1 mouse cellular context compared by ENCODE assay signal in genomic region chr7:80260625-80261371, GRCm38 (mm10).
TF ChIP-seq lines count a peak whose summit lies in the region.

Ngrn (plus strand) TSS chr7:80261215.

TF ChIP-seq in CH12.LX, 34 proteins besides CTCF, POLR2A, EP300 and RAD21 (continued from another document):
- TF ChIP-seq TCF12 (IDR thresholded peaks at IDR 0.05; ENCODE audit: low read depth, low read length) (peak; percentile 84), USF2 (conservative IDR thresholded peaks at IDR 0.05; ENCODE audit: low read depth, low read length) (no peak), PAX5 (IDR thresholded peaks at IDR 0.05; ENCODE audit: low read length) (no peak), MAX (IDR thresholded peaks at IDR 0.05; ENCODE audit: low read length) (peak; percentile 73; the same call in 1 of the 2 replicates), ZNF384 (IDR thresholded peaks at IDR 0.05; ENCODE audit: low read depth, low read length) (no peak), UBTF (IDR thresholded peaks at IDR 0.05; ENCODE audit: low read depth, low read length) (no peak), ELF1 (IDR thresholded peaks at IDR 0.05; ENCODE audit: low read depth, low read length) (peak; percentile 97), SMC3 (IDR thresholded peaks at IDR 0.05; ENCODE audit: low read depth, low read length) (no peak), USF1 (IDR thresholded peaks at IDR 0.05; ENCODE audit: low read depth, low read length) (no peak), IRF4 (IDR thresholded peaks at IDR 0.05; ENCODE audit: low read depth, low read length) (peak; percentile 88), JUND (conservative IDR thresholded peaks at IDR 0.05; ENCODE audit: low read depth, low read length) (no peak), HCFC1 (IDR thresholded peaks at IDR 0.05; ENCODE audit: low read depth, low read length) (peak; percentile 92), MXI1 (IDR thresholded peaks at IDR 0.05; ENCODE audit: low read depth, low read length) (peak; percentile 89)
